Mouse (Mus musculus): ENCODE data around the gene Ifi44. TPM values are rescaled to one million over a fixed set of nuclear protein-coding genes. Genes with fewer than 3 reads are reported as not detected.

The Ifi44 gene
- polyA plus RNA-seq (2014; fragmentation: Nextera tagmentation; extraction: Ambion mirVana): 0.22 and 0.40 TPM in 2 replicates

DNA sequence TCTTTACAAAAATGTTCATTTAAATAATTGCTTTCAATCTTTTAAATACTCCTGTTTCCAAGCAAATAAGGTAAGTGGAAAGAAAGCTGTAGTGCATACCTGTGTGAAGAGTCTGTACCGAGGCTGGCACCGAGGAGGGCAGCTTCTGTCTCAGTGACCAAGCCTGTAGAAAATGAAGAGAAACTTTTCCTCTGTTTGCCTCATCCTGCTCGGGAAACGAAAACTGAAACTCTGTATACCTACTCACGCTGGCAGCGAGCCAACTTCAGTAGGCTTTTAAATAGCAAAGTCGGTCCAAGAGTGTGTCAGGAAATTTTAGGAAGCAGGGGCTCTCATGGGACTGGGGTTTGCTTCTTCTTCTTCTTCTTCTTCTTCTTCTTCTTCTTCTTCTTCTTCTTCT, at the start of gene Ifi44:
Gene Ifi44, minus strand, starts transcription at position 224 of the 400 bp plus-strand sequence.
- ATAC-seq (ENCODE audit: low FRiP score) (no peak), DNase-seq (ENCODE audit: low spot score, missing footprints) (no peak)
- H3K9me3 ChIP-seq (ENCODE audit: control insufficient read depth, low read length): no peaks in the 10 kb centered on the region
- H3K4me3 ChIP-seq (ENCODE audit: low read depth, low read length): no peak within 1 kb of the TSS
- no peak within 1 kb of the TSS for H3K4me2 ChIP-seq
- H3K36me3 ChIP-seq (ENCODE audit: control insufficient read depth, insufficient read depth, low read length): no peaks in the 10 kb centered on the region
- H3K27me3 ChIP-seq (ENCODE audit: control insufficient read depth, insufficient read depth, low read length): no peaks in the 10 kb centered on the region
- H3K4me1 ChIP-seq (ENCODE audit: control insufficient read depth, insufficient read depth, low read length): no peaks in the 10 kb centered on the region
- H3K9ac ChIP-seq (ENCODE audit: low read length): no peak within 1 kb of the TSS
- 84% methylated on average over 7 of the region's 7 CpGs for WGBS
- no peak within 1 kb of the TSS for H3K27ac ChIP-seq (ENCODE audit: low read depth, low read length)

DNA sequence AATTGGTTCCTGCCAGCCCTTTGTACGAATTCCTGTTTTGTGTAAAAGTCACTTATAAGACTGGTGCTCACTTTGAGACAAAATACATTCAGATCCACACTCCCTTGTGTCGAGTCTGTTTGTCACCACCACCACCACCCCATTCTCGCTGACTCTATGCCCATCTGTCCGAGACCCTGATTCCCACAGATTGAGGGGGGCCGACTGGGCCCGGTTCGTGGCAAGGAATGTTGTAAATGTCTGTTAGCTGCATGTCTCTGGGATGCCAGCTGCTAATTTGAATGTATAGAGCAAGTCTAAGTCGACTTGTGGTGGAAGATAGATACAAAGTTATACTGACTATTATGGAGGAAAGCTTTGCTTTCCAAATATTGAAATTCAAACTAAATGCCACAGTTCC, 38.9 kb upstream of the Ifi44 start:
- H3K9ac ChIP-seq (ENCODE audit: low read length): no peak overlapping the region
- DNase-seq (ENCODE audit: low spot score, missing footprints) (no peak), ATAC-seq (ENCODE audit: low FRiP score) (no peak)
- H3K4me3 ChIP-seq (ENCODE audit: low read depth, low read length): no peak overlapping the region
- no peaks in the 10 kb centered on the region for H3K9me3 ChIP-seq (ENCODE audit: control insufficient read depth, low read length)
- no peaks in the 10 kb centered on the region for H3K27me3 ChIP-seq (ENCODE audit: control insufficient read depth, insufficient read depth, low read length)
- no peak overlapping the region for H3K4me2 ChIP-seq
- H3K4me1 ChIP-seq (ENCODE audit: control insufficient read depth, insufficient read depth, low read length): no peaks in the 10 kb centered on the region
- 85% methylated on average over 8 of the region's 8 CpGs for WGBS
- no peaks in the 10 kb centered on the region for H3K36me3 ChIP-seq (ENCODE audit: control insufficient read depth, insufficient read depth, low read length)
- no peak overlapping the region for H3K27ac ChIP-seq (ENCODE audit: low read depth, low read length)

DNA sequence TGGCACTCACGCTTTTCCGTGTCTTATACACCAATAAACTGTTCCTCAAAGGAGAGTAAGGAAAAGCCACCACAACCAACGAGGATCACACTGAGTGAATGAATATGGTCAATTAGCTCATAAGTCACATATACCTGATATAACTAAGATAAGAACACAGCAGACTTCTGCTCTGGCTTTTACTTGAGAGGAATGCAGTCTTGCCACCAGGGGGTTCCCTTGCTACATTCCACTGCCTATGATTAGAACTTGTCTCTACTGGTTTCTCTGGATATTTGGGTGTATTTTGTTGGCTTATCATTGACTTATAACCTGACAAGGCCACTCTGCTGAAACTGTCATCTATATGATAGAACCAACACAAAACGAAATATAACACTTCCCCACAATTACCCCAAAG, 25.3 kb upstream of the Ifi44 start:
- H3K36me3 ChIP-seq (ENCODE audit: control insufficient read depth, insufficient read depth, low read length): no peaks in the 10 kb centered on the region
- DNase-seq (ENCODE audit: low spot score, missing footprints) (no peak), ATAC-seq (ENCODE audit: low FRiP score) (no peak)
- no peak overlapping the region for H3K9ac ChIP-seq (ENCODE audit: low read length)
- WGBS: 82% methylated on average over 4 of the region's 4 CpGs
- H3K4me2 ChIP-seq: no peak overlapping the region
- no peaks in the 10 kb centered on the region for H3K27me3 ChIP-seq (ENCODE audit: control insufficient read depth, insufficient read depth, low read length)
- no peak overlapping the region for H3K27ac ChIP-seq (ENCODE audit: low read depth, low read length)
- H3K9me3 ChIP-seq (ENCODE audit: control insufficient read depth, low read length): no peaks in the 10 kb centered on the region
- no peaks in the 10 kb centered on the region for H3K4me1 ChIP-seq (ENCODE audit: control insufficient read depth, insufficient read depth, low read length)
- H3K4me3 ChIP-seq (ENCODE audit: low read depth, low read length): no peak overlapping the region

DNA sequence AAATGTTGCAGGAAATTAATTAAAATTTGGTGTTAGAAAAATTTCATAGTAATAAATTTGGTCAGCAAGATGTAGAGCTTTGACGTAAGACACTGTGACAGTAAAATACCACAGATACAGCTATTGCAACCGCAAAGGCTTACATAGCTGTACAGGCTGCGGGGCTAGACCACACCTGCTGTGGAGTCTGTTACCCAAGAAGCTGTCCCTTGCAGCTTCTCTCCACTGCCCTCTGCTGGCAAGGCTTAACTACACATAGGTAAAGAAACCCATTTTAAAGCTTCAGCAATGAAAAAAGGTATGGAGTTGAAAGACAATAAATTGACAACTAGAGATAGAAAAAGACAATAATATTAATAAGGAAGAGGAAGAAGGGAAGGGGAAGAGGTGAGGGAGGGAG, 21.3 kb upstream of the Ifi44 start:
- no peaks in the 10 kb centered on the region for H3K9me3 ChIP-seq (ENCODE audit: control insufficient read depth, low read length)
- H3K9ac ChIP-seq (ENCODE audit: low read length): no peak overlapping the region
- no peak for DNase-seq (ENCODE audit: low spot score, missing footprints)
- H3K4me1 ChIP-seq (ENCODE audit: control insufficient read depth, insufficient read depth, low read length): no peaks in the 10 kb centered on the region
- H3K27me3 ChIP-seq (ENCODE audit: control insufficient read depth, insufficient read depth, low read length): no peaks in the 10 kb centered on the region
- H3K4me3 ChIP-seq (ENCODE audit: low read depth, low read length): no peak overlapping the region
- no peak overlapping the region for H3K27ac ChIP-seq (ENCODE audit: low read depth, low read length)
- no peak for ATAC-seq (ENCODE audit: low FRiP score)
- WGBS: 66% methylated on average over 3 of the region's 3 CpGs
- H3K4me2 ChIP-seq: no peak overlapping the region
- no peaks in the 10 kb centered on the region for H3K36me3 ChIP-seq (ENCODE audit: control insufficient read depth, insufficient read depth, low read length)

DNA sequence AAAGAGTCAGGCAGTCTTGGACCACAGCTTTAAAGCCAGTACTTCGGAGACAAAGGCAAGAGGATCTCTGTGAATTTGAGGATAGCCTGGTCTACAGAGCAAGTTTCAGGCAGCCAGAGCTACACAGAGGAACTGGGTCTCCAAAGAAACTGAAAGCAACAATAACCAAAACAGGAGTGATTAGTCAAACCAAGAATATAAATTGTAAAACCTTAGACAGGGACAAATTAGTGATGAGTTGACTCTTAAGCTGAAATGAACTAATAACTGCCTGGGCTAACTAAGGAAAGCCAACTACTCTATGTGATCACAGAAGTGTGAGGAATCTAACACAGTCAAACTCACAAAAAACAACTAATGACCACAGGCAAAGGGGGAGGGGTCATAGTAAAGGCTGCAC, 1.2 kb downstream of the Ifi44 start:
- H3K27ac ChIP-seq (ENCODE audit: low read depth, low read length): no peak overlapping the region
- H3K27me3 ChIP-seq (ENCODE audit: control insufficient read depth, insufficient read depth, low read length): no peaks in the 10 kb centered on the region
- DNase-seq (ENCODE audit: low spot score, missing footprints) (no peak), ATAC-seq (ENCODE audit: low FRiP score) (no peak)
- H3K9ac ChIP-seq (ENCODE audit: low read length): no peak overlapping the region
- no peak overlapping the region for H3K4me3 ChIP-seq (ENCODE audit: low read depth, low read length)
- H3K4me1 ChIP-seq (ENCODE audit: control insufficient read depth, insufficient read depth, low read length): no peaks in the 10 kb centered on the region
- no peaks in the 10 kb centered on the region for H3K36me3 ChIP-seq (ENCODE audit: control insufficient read depth, insufficient read depth, low read length)
- H3K9me3 ChIP-seq (ENCODE audit: control insufficient read depth, low read length): no peaks in the 10 kb centered on the region
- H3K4me2 ChIP-seq: no peak overlapping the region
- WGBS: 76% methylated on average over 1 of the region's 1 CpGs

DNA sequence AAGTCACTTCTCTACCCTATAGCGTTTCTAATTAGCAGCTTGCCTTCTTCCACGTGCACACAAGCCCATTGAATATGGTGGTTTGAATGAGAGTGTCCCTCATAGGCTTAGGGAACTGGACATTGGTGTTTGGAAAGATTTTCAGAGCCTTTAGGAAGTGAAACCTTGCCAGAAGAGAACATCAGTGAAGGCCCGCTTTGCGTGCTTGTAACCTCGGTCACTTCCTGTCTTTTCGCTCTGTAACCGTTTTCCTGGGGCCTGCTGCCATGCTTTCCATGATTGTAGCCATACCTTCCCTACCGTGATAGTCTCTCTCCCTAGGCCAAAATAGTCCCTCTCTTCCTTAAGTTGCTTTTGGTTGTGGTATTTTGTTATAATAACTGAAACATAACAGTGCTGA, 3.7 kb downstream of the Ifi44 start:
- no peak overlapping the region for H3K4me3 ChIP-seq (ENCODE audit: low read depth, low read length)
- H3K9ac ChIP-seq (ENCODE audit: low read length): no peak overlapping the region
- DNase-seq (ENCODE audit: low spot score, missing footprints) (no peak), ATAC-seq (ENCODE audit: low FRiP score) (no peak)
- no peaks in the 10 kb centered on the region for H3K27me3 ChIP-seq (ENCODE audit: control insufficient read depth, insufficient read depth, low read length)
- H3K9me3 ChIP-seq (ENCODE audit: control insufficient read depth, low read length): no peaks in the 10 kb centered on the region
- H3K4me1 ChIP-seq (ENCODE audit: control insufficient read depth, insufficient read depth, low read length): no peaks in the 10 kb centered on the region
- no peak overlapping the region for H3K27ac ChIP-seq (ENCODE audit: low read depth, low read length)
- H3K36me3 ChIP-seq (ENCODE audit: control insufficient read depth, insufficient read depth, low read length): no peaks in the 10 kb centered on the region
- H3K4me2 ChIP-seq: no peak overlapping the region
- 90% methylated on average over 8 of the region's 8 CpGs for WGBS

DNA sequence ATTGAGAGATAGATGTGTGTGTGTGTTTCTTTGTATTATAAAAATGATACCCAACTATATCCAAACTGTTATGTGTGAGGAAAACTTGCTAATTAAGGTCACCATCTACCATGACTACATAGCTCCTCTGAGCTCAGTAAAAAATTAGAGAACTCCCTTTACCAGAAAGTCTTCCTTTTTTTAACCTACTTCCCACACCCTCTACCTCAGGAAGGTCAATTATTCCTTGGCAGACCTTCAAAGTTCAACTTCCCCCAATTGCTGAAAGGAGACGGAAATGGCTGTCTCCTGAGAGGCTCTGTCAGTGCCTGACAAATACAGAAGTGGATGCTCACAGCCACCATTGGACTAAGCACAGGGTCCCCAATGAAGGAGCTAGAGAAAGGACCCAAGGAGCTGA, 7.5 kb downstream of the Ifi44 start:
- DNase-seq (ENCODE audit: low spot score, missing footprints): no peak
- WGBS: 80% methylated on average over 1 of the region's 1 CpGs
- H3K4me2 ChIP-seq: no peak overlapping the region
- no peaks in the 10 kb centered on the region for H3K4me1 ChIP-seq (ENCODE audit: control insufficient read depth, insufficient read depth, low read length)
- H3K4me3 ChIP-seq (ENCODE audit: low read depth, low read length): no peak overlapping the region
- no peaks in the 10 kb centered on the region for H3K36me3 ChIP-seq (ENCODE audit: control insufficient read depth, insufficient read depth, low read length)
- H3K27ac ChIP-seq (ENCODE audit: low read depth, low read length): no peak overlapping the region
- no peaks in the 10 kb centered on the region for H3K9me3 ChIP-seq (ENCODE audit: control insufficient read depth, low read length)
- ATAC-seq (ENCODE audit: low FRiP score): no peak
- H3K9ac ChIP-seq (ENCODE audit: low read length): no peak overlapping the region
- H3K27me3 ChIP-seq (ENCODE audit: control insufficient read depth, insufficient read depth, low read length): no peaks in the 10 kb centered on the region

DNA sequence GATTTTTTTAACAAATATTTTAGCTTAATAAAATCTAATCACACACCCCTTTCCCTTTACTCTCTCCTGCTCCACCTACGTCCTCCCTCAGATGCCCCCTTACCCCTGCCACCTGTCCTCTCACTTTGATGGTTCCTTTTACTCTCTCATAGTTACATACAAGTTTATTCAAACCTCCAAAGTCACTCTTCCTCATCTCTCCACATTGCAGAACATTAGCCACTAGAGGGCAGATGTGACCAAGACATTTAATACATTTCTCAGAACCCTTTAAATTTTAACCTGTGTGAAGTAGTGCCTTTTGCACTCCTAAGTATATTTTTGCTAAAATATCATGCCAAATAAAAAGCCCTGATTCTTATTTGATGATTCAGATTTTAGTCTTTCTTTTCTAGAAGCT, 33.5 kb downstream of the Ifi44 start:
- Histone ChIP-seq H3K9me3 (ENCODE audit: control insufficient read depth, low read length) (no peaks in the 10 kb centered on the region), H3K27me3 (ENCODE audit: control insufficient read depth, insufficient read depth, low read length) (no peaks in the 10 kb centered on the region), H3K9ac (ENCODE audit: low read length) (no peak overlapping the region), H3K36me3 (ENCODE audit: control insufficient read depth, insufficient read depth, low read length) (no peaks in the 10 kb centered on the region), H3K4me1 (ENCODE audit: control insufficient read depth, insufficient read depth, low read length) (no peaks in the 10 kb centered on the region), H3K4me3 (ENCODE audit: low read depth, low read length) (no peak overlapping the region), H3K27ac (ENCODE audit: low read depth, low read length) (no peak overlapping the region), H3K4me2 (no peak overlapping the region)
- 37% methylated on average over 1 of the region's 1 CpGs for WGBS
- DNase-seq (ENCODE audit: low spot score, missing footprints) (peak; percentile 88), ATAC-seq (ENCODE audit: low FRiP score) (peak; percentile 62)

DNA sequence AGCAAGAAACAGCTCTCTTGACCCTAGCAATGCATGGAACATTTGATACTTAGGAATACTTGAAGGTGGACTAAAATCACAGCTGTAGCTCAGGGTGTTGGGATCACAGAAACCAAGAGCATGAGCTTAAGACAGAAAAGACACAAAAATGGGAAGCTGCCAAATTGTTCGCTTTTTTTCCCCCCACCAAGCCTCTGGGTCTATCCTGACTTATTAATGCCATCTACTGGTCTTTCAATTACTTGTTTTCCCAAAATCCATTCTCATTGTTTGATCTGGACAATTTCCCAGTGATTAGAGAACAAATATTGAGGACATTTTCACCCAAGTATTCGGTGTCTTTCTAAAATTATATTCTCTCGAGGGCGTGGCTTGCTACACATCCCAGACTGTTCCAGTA, 42.4 kb downstream of the Ifi44 start:
- no peak overlapping the region for H3K9ac ChIP-seq (ENCODE audit: low read length)

More for the DNA sequence above, 42.4 kb downstream of the Ifi44 start:
- Histone ChIP-seq H3K4me1 (ENCODE audit: control insufficient read depth, insufficient read depth, low read length) (no peaks in the 10 kb centered on the region), H3K9me3 (ENCODE audit: control insufficient read depth, low read length) (no peaks in the 10 kb centered on the region), H3K27ac (ENCODE audit: low read depth, low read length) (no peak overlapping the region), H3K4me2 (no peak overlapping the region), H3K4me3 (ENCODE audit: low read depth, low read length) (no peak overlapping the region), H3K27me3 (ENCODE audit: control insufficient read depth, insufficient read depth, low read length) (no peaks in the 10 kb centered on the region), H3K36me3 (ENCODE audit: control insufficient read depth, insufficient read depth, low read length) (no peaks in the 10 kb centered on the region)
- no peak for ATAC-seq (ENCODE audit: low FRiP score)
- no peak for DNase-seq (ENCODE audit: low spot score, missing footprints)
- 94% methylated on average over 4 of the region's 4 CpGs for WGBS

All from midbrain, embryonic 11.5 days (tissue).